Mouse (Mus musculus): ENCODE results near the gene Bpifb9a. TPM values are rescaled to one million over a fixed set of nuclear protein-coding genes. Genes with fewer than 3 reads are reported as not detected.
"Not testable (repeated sequence)": the region's sequence is repeated elsewhere in the genome, so short reads cannot be mapped to it uniquely, and the experiment has no call there.

The Bpifb9a gene
- polyA plus RNA-seq (2014; fragmentation: Nextera tagmentation; extraction: Ambion mirVana), result not detected in 2 replicates

GRCm38 (mm10) chr2:154257554-154257953 lies at the start of gene Bpifb9a:
Gene Bpifb9a, plus strand, starts transcription at chr2:154257854.
- not testable (repeated sequence) for H3K9ac ChIP-seq (ENCODE audit: low read depth, low read length); H3K4me2 ChIP-seq (ENCODE audit: low read depth, low read length); H3K27ac ChIP-seq (replicated peaks; ENCODE audit: low read depth, low read length); H3K4me1 ChIP-seq (ENCODE audit: control insufficient read depth, insufficient read depth, low read length); DNase-seq (ENCODE audit: low spot score); H3K4me3 ChIP-seq (ENCODE audit: low read depth, low read length); H3K9me3 ChIP-seq (ENCODE audit: control insufficient read depth, low read length); H3K36me3 ChIP-seq (ENCODE audit: control insufficient read depth, insufficient read depth, low read length); ATAC-seq (ENCODE audit: low read depth); H3K27me3 ChIP-seq (replicated peaks; ENCODE audit: control insufficient read depth, insufficient read depth, low read length)
- 85% methylated on average over 5 of the region's 5 CpGs for WGBS

- no peaks in the 10 kb centered on the region for H3K4me1 ChIP-seq (ENCODE audit: control insufficient read depth, insufficient read depth, low read length)
- H3K4me3 ChIP-seq (ENCODE audit: low read depth, low read length), result no peak overlapping the region
- no peaks in the 10 kb centered on the region for H3K27me3 ChIP-seq (replicated peaks; ENCODE audit: control insufficient read depth, insufficient read depth, low read length)
- no peak overlapping the region for H3K27ac ChIP-seq (replicated peaks; ENCODE audit: low read depth, low read length)
- no peaks in the 10 kb centered on the region for H3K36me3 ChIP-seq (ENCODE audit: control insufficient read depth, insufficient read depth, low read length)
- no peak overlapping the region for H3K4me2 ChIP-seq (ENCODE audit: low read depth, low read length)
- H3K9me3 ChIP-seq (ENCODE audit: control insufficient read depth, low read length), result no peaks in the 10 kb centered on the region
- WGBS, result 9% methylated on average over 3 of the region's 3 CpGs
- DNase-seq (ENCODE audit: low spot score) (peak; percentile 58), ATAC-seq (ENCODE audit: low read depth) (no peak)
- H3K9ac ChIP-seq (ENCODE audit: low read depth, low read length), result no peak overlapping the region
Measured at GRCm38 (mm10) chr2:154209112-154209511, 48.5 kb upstream of the Bpifb9a start.

GRCm38 (mm10) chr2:154211121-154211520 lies 46.5 kb upstream of the Bpifb9a start:
- Histone ChIP-seq H3K4me1 (ENCODE audit: control insufficient read depth, insufficient read depth, low read length) (no peaks in the 10 kb centered on the region), H3K27me3 (replicated peaks; ENCODE audit: control insufficient read depth, insufficient read depth, low read length) (no peaks in the 10 kb centered on the region), H3K9ac (ENCODE audit: low read depth, low read length) (no peak overlapping the region), H3K36me3 (ENCODE audit: control insufficient read depth, insufficient read depth, low read length) (no peaks in the 10 kb centered on the region), H3K4me3 (ENCODE audit: low read depth, low read length) (no peak overlapping the region), H3K4me2 (ENCODE audit: low read depth, low read length) (no peak overlapping the region), H3K9me3 (ENCODE audit: control insufficient read depth, low read length) (no peaks in the 10 kb centered on the region), H3K27ac (replicated peaks; ENCODE audit: low read depth, low read length) (no peak overlapping the region)
- 36% methylated on average over 1 of the region's 1 CpGs for WGBS
- DNase-seq (ENCODE audit: low spot score), result no peak
- ATAC-seq (ENCODE audit: low read depth), result no peak

- whole genome bisulfite sequencing, result 85% methylated on average over 4 of the region's 4 CpGs
- no peak overlapping the region for H3K9ac ChIP-seq (ENCODE audit: low read depth, low read length)
- H3K4me3 ChIP-seq (ENCODE audit: low read depth, low read length), result no peak overlapping the region
- no peaks in the 10 kb centered on the region for H3K36me3 ChIP-seq (ENCODE audit: control insufficient read depth, insufficient read depth, low read length)
- H3K27me3 ChIP-seq (replicated peaks; ENCODE audit: control insufficient read depth, insufficient read depth, low read length), result no peaks in the 10 kb centered on the region
- no peaks in the 10 kb centered on the region for H3K4me1 ChIP-seq (ENCODE audit: control insufficient read depth, insufficient read depth, low read length)
- DNase-seq (ENCODE audit: low spot score), result no peak
- H3K27ac ChIP-seq (replicated peaks; ENCODE audit: low read depth, low read length), result no peak overlapping the region
- no peaks in the 10 kb centered on the region for H3K9me3 ChIP-seq (ENCODE audit: control insufficient read depth, low read length)
- H3K4me2 ChIP-seq (ENCODE audit: low read depth, low read length), result no peak overlapping the region
- no peak for ATAC-seq (ENCODE audit: low read depth)
Measured at GRCm38 (mm10) chr2:154211881-154212280, 45.8 kb upstream of the Bpifb9a start.

- no peaks in the 10 kb centered on the region for H3K4me1 ChIP-seq (ENCODE audit: control insufficient read depth, insufficient read depth, low read length)
- H3K4me3 ChIP-seq (ENCODE audit: low read depth, low read length), result no peak overlapping the region
- WGBS, result 9% methylated on average over 5 of the region's 5 CpGs
- H3K27me3 ChIP-seq (replicated peaks; ENCODE audit: control insufficient read depth, insufficient read depth, low read length), result no peaks in the 10 kb centered on the region
- no peak overlapping the region for H3K4me2 ChIP-seq (ENCODE audit: low read depth, low read length)
- no peaks in the 10 kb centered on the region for H3K9me3 ChIP-seq (ENCODE audit: control insufficient read depth, low read length)
- H3K27ac ChIP-seq (replicated peaks; ENCODE audit: low read depth, low read length), result no peak overlapping the region
- no peak overlapping the region for H3K9ac ChIP-seq (ENCODE audit: low read depth, low read length)
- DNase-seq (ENCODE audit: low spot score), result peak; percentile 67
- H3K36me3 ChIP-seq (ENCODE audit: control insufficient read depth, insufficient read depth, low read length), result no peaks in the 10 kb centered on the region
- no peak for ATAC-seq (ENCODE audit: low read depth)
Measured at GRCm38 (mm10) chr2:154215191-154215590, 42.5 kb upstream of the Bpifb9a start.

GRCm38 (mm10) chr2:154219950-154220349 lies 37.7 kb upstream of the Bpifb9a start:
- Histone ChIP-seq H3K27ac (replicated peaks; ENCODE audit: low read depth, low read length) (no peak overlapping the region), H3K9ac (ENCODE audit: low read depth, low read length) (no peak overlapping the region), H3K36me3 (ENCODE audit: control insufficient read depth, insufficient read depth, low read length) (no peaks in the 10 kb centered on the region), H3K4me2 (ENCODE audit: low read depth, low read length) (no peak overlapping the region), H3K4me3 (ENCODE audit: low read depth, low read length) (no peak overlapping the region), H3K9me3 (ENCODE audit: control insufficient read depth, low read length) (no peaks in the 10 kb centered on the region), H3K27me3 (replicated peaks; ENCODE audit: control insufficient read depth, insufficient read depth, low read length) (no peaks in the 10 kb centered on the region), H3K4me1 (ENCODE audit: control insufficient read depth, insufficient read depth, low read length) (peaks cover 12% of the 10 kb centered on the region)
- 68% methylated on average over 5 of the region's 5 CpGs for WGBS
- ATAC-seq (ENCODE audit: low read depth), result no peak
- DNase-seq (ENCODE audit: low spot score), result no peak

- H3K27ac ChIP-seq (replicated peaks; ENCODE audit: low read depth, low read length), result no peak within 1 kb of the TSS
- ATAC-seq (ENCODE audit: low read depth), result peak; percentile 89
Measured at GRCm38 (mm10) chr2:154223265-154223916, 34.3 kb upstream of the Bpifb9a start, which contains the start of gene Bpifb5. Gene Bpifb5, plus strand, starts transcription at chr2:154223742.

GRCm38 (mm10) chr2:154223917-154224273 lies 33.8 kb upstream of the Bpifb9a start:
- no peak overlapping the region for H3K4me3 ChIP-seq (ENCODE audit: low read depth, low read length)
- 4% methylated on average over 2 of the region's 2 CpGs for WGBS
- peaks cover 12% of the 10 kb centered on the region for H3K4me1 ChIP-seq (ENCODE audit: control insufficient read depth, insufficient read depth, low read length)
- no peaks in the 10 kb centered on the region for H3K27me3 ChIP-seq (replicated peaks; ENCODE audit: control insufficient read depth, insufficient read depth, low read length)
- ATAC-seq (ENCODE audit: low read depth) (no peak), DNase-seq (ENCODE audit: low spot score) (no peak)
- H3K4me2 ChIP-seq (ENCODE audit: low read depth, low read length), result peak overlapping the region; percentile 38
- no peak overlapping the region for H3K27ac ChIP-seq (replicated peaks; ENCODE audit: low read depth, low read length)
- no peaks in the 10 kb centered on the region for H3K36me3 ChIP-seq (ENCODE audit: control insufficient read depth, insufficient read depth, low read length)
- H3K9me3 ChIP-seq (ENCODE audit: control insufficient read depth, low read length), result no peaks in the 10 kb centered on the region
- no peak overlapping the region for H3K9ac ChIP-seq (ENCODE audit: low read depth, low read length)

More at GRCm38 (mm10) chr2:154223265-154223916, 34.3 kb upstream of the Bpifb9a start, which contains the start of gene Bpifb5:
- Histone ChIP-seq H3K4me2 (ENCODE audit: low read depth, low read length) (peak within 1 kb of the TSS; percentile 38), H3K27me3 (replicated peaks; ENCODE audit: control insufficient read depth, insufficient read depth, low read length) (no peaks in the 10 kb centered on the region), H3K9ac (ENCODE audit: low read depth, low read length) (no peak within 1 kb of the TSS), H3K9me3 (ENCODE audit: control insufficient read depth, low read length) (no peaks in the 10 kb centered on the region), H3K4me3 (ENCODE audit: low read depth, low read length) (no peak within 1 kb of the TSS), H3K4me1 (ENCODE audit: control insufficient read depth, insufficient read depth, low read length) (peaks cover 12% of the 10 kb centered on the region), H3K36me3 (ENCODE audit: control insufficient read depth, insufficient read depth, low read length) (no peaks in the 10 kb centered on the region)
- DNase-seq (ENCODE audit: low spot score), result peak; percentile 87
- WGBS, result 6% methylated on average over 14 of the region's 14 CpGs

GRCm38 (mm10) chr2:154226991-154227390 lies 30.7 kb upstream of the Bpifb9a start:
- ATAC-seq (ENCODE audit: low read depth), result no peak
- no peaks in the 10 kb centered on the region for H3K9me3 ChIP-seq (ENCODE audit: control insufficient read depth, low read length)
- no peaks in the 10 kb centered on the region for H3K27me3 ChIP-seq (replicated peaks; ENCODE audit: control insufficient read depth, insufficient read depth, low read length)
- no peak overlapping the region for H3K9ac ChIP-seq (ENCODE audit: low read depth, low read length)
- no peaks in the 10 kb centered on the region for H3K36me3 ChIP-seq (ENCODE audit: control insufficient read depth, insufficient read depth, low read length)
- H3K4me3 ChIP-seq (ENCODE audit: low read depth, low read length), result no peak overlapping the region
- no peak overlapping the region for H3K27ac ChIP-seq (replicated peaks; ENCODE audit: low read depth, low read length)
- no peak overlapping the region for H3K4me2 ChIP-seq (ENCODE audit: low read depth, low read length)
- DNase-seq (ENCODE audit: low spot score), result peak; percentile 39
- peaks cover 12% of the 10 kb centered on the region for H3K4me1 ChIP-seq (ENCODE audit: control insufficient read depth, insufficient read depth, low read length)
- 54% methylated on average over 4 of the region's 4 CpGs for WGBS
